Mouse (Mus musculus) heart, embryonic 13.5 days (tissue): ENCODE data around the gene Dnajc17. TPM values are rescaled to one million over a fixed set of nuclear protein-coding genes. Genes with fewer than 3 reads are reported as not detected.

Experiments
- ATAC-seq: fragments of 200-750 bp; cut with Nextera tagmentation; 2 replicates; pipeline ENCODE4 v1.8.0; 2017; ENCODE audit warnings: moderate TSS enrichment; ENCODE audit not compliant: insufficient number of reproducible peaks, low FRiP score, low TSS enrichment; ENCODE audit errors: extremely low read depth
- H3K27ac ChIP-seq: fragments of 300-500 bp; sonication (generic); replicated peaks from 2 replicates; pipeline ENCODE4 v1.5.1; 2015; ENCODE audit warnings: moderate library complexity, mild to moderate bottlenecking, inconsistent platforms
- H3K27me3 ChIP-seq: fragments of 300-500 bp; sonication (generic); replicated peaks from 2 replicates; pipeline ENCODE4 v1.6.1; 2015; ENCODE audit warnings: mild to moderate bottlenecking, inconsistent platforms
- H3K36me3 ChIP-seq: fragments of 300-500 bp; sonication (generic); 2 replicates; pipeline ENCODE4 v1.6.1; 2015; ENCODE audit warnings: mild to moderate bottlenecking, inconsistent platforms
- H3K4me1 ChIP-seq: fragments of 300-500 bp; sonication (generic); 2 replicates; pipeline ENCODE4 v1.6.1; 2015; ENCODE audit warnings: inconsistent platforms
- H3K4me2 ChIP-seq: fragments of 300-500 bp; sonication (generic); 2 replicates; pipeline ENCODE4 v1.6.1; 2015; ENCODE audit warnings: inconsistent platforms, mild to moderate bottlenecking, moderate library complexity
- H3K4me3 ChIP-seq: fragments of 300-500 bp; sonication (generic); 2 replicates; pipeline ENCODE4 v1.5.1; 2015; ENCODE audit warnings: moderate library complexity, mild to moderate bottlenecking, inconsistent platforms
- H3K9ac ChIP-seq: fragments of 300-500 bp; sonication (generic); 2 replicates; pipeline ENCODE4 v1.6.1; 2015; ENCODE audit warnings: inconsistent platforms, mild to moderate bottlenecking, moderate library complexity
- H3K9me3 ChIP-seq: fragments of 300-500 bp; sonication (generic); 2 replicates; pipeline ENCODE4 v1.6.1; 2016; ENCODE audit warnings: inconsistent platforms
- WGBS: fragments of 180-500 bp; shearing (Covaris S2); methylation state at CpG from one replicate; pipeline ENCODE4 v1.1.7; 2015; ENCODE audit warnings: mixed read lengths; 5-methylcytosine and 5-hydroxymethylcytosine counted together
- polyA plus RNA-seq: library from polyadenylated mRNA; unstranded; fragments of >200 nt; fragmentation: Nextera tagmentation; extraction: Ambion mirVana; gene quantifications from 2 replicates; pipeline ENCODE4 v1.2.1, GENCODE M21; 2015

Dnajc17 gene
- polyA plus RNA-seq, result 11.3 and 11.9 TPM in 2 replicates

- ATAC-seq, result peak; percentile 94
- Histone ChIP-seq H3K4me3 (peak within 1 kb of the TSS; percentile 85), H3K4me1 (peaks cover 18% of the 10 kb centered on the region), H3K27me3 (no peaks in the 10 kb centered on the region), H3K9me3 (no peaks in the 10 kb centered on the region), H3K9ac (peak within 1 kb of the TSS; percentile 90), H3K36me3 (peaks cover 33% of the 10 kb centered on the region), H3K27ac (peak within 1 kb of the TSS; percentile 91), H3K4me2 (peak within 1 kb of the TSS; percentile 81)
- under 1% methylated on average over 51 of the region's 51 CpGs for WGBS
Observed at GRCm38 (mm10) chr2:119208344-119209175, at the start of gene Dnajc17, which contains the start of gene Zfyve19. Gene Dnajc17, minus strand, starts transcription at chr2:119208795. Gene Zfyve19, plus strand, starts transcription at chr2:119208617.

DNA sequence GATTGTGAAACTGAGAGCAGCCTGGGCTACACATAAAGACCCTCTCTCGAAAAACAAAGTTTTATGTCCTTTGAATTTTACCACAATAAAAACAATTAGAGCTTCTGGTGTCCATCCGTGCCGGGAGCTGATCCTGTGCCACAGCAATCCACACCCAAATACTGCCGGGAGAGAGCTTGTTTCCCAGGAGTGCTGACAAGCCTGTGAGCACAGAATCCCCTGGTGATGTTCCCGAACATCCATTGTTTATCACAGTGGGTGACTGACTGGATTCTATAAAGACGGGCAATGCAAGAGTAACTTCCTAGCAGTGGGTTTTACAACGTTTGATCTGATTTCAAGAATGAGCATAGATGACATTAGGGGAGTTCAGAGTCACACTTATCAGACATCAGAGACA is 46.4 kb upstream of the Dnajc17 start:
- Histone ChIP-seq H3K4me3 (no peak overlapping the region), H3K9me3 (no peaks in the 10 kb centered on the region), H3K4me1 (peaks cover 7% of the 10 kb centered on the region), H3K27ac (no peak overlapping the region), H3K27me3 (peaks cover 59% of the 10 kb centered on the region), H3K4me2 (no peak overlapping the region), H3K9ac (no peak overlapping the region), H3K36me3 (no peaks in the 10 kb centered on the region)
- ATAC-seq, result no peak
- 26% methylated on average over 7 of the region's 7 CpGs for WGBS

GRCm38 (mm10) chr2:119250826-119251478 is 42.4 kb upstream of the Dnajc17 start:
- 13% methylated on average over 11 of the region's 11 CpGs for WGBS
- peak overlapping the region; percentile 54; the same call in 1 of the 2 replicates for H3K9ac ChIP-seq
- H3K9me3 ChIP-seq, result no peaks in the 10 kb centered on the region
- no peak overlapping the region for H3K27ac ChIP-seq
- H3K4me1 ChIP-seq, result peaks cover 7% of the 10 kb centered on the region
- H3K4me2 ChIP-seq, result peak overlapping the region; percentile 61
- H3K27me3 ChIP-seq, result peaks cover 52% of the 10 kb centered on the region
- ATAC-seq, result no peak
- peak overlapping the region; percentile 31 for H3K4me3 ChIP-seq
- no peaks in the 10 kb centered on the region for H3K36me3 ChIP-seq

DNA sequence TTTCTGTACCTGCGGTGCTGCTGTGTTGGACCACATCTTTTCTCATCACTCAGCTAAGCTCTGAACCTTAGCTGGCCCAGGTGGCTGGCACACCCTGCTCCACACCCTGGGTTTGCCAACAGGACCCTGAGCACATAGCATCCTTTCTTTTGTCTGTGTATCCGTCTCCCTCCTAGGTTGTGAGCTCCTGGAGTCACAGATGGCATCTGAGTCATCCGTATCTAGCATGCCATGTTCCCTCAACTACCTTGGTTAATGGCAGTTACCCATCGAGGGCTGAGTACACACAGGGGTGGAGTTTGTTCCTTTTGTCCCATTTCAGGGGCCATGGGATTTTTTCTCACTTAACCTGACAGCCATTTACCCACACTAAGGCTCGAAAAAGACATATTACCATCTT is 41.8 kb upstream of the Dnajc17 start:
- Histone ChIP-seq H3K36me3 (no peaks in the 10 kb centered on the region), H3K4me2 (no peak overlapping the region), H3K27ac (no peak overlapping the region), H3K9ac (no peak overlapping the region), H3K4me3 (no peak overlapping the region), H3K4me1 (peaks cover 7% of the 10 kb centered on the region), H3K9me3 (no peaks in the 10 kb centered on the region), H3K27me3 (peaks cover 49% of the 10 kb centered on the region)
- no peak for ATAC-seq
- WGBS, result 60% methylated on average over 5 of the region's 5 CpGs

GRCm38 (mm10) chr2:119249592-119250061 is 41.0 kb upstream of the Dnajc17 start:
- 60% methylated on average over 4 of the region's 4 CpGs for WGBS
- no peak overlapping the region for H3K4me3 ChIP-seq
- H3K27me3 ChIP-seq, result peaks cover 42% of the 10 kb centered on the region
- H3K4me2 ChIP-seq, result no peak overlapping the region
- peaks cover 7% of the 10 kb centered on the region for H3K4me1 ChIP-seq
- H3K36me3 ChIP-seq, result no peaks in the 10 kb centered on the region
- H3K27ac ChIP-seq, result no peak overlapping the region
- H3K9ac ChIP-seq, result no peak overlapping the region
- ATAC-seq, result no peak
- H3K9me3 ChIP-seq, result no peaks in the 10 kb centered on the region

- no peak for ATAC-seq
- H3K4me1 ChIP-seq, result peaks cover 7% of the 10 kb centered on the region
- H3K9me3 ChIP-seq, result no peaks in the 10 kb centered on the region
- H3K4me2 ChIP-seq, result no peak overlapping the region
- no peaks in the 10 kb centered on the region for H3K36me3 ChIP-seq
- no peak overlapping the region for H3K27ac ChIP-seq
- no peak overlapping the region for H3K9ac ChIP-seq
- 78% methylated on average over 9 of the region's 9 CpGs for WGBS
- no peak overlapping the region for H3K4me3 ChIP-seq
- H3K27me3 ChIP-seq, result peaks cover 36% of the 10 kb centered on the region
Observed at GRCm38 (mm10) chr2:119247904-119248303, 39.3 kb upstream of the Dnajc17 start.

DNA sequence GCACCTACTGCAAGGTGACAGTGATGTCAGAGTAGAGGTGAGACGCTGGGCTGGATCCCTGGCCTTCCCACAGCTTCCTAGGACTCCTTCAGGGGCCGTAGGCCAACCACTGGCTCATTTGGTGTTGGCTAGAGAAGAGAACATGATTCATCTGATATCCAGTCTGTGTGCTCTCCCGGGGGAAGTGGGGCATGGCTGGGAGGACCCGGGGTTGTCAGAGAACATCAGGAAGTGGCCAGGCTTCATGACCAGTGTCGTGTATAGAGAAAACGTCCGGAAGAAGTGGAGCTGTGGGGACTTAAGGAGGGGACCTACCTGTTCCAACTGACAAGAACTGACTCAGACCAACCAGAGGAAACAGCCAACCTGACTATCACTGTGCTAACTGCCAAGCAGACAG is 36.7 kb upstream of the Dnajc17 start:
- H3K4me3 ChIP-seq, result no peak overlapping the region
- no peaks in the 10 kb centered on the region for H3K36me3 ChIP-seq
- no peak overlapping the region for H3K9ac ChIP-seq
- H3K4me1 ChIP-seq, result no peaks in the 10 kb centered on the region
- no peak overlapping the region for H3K4me2 ChIP-seq
- 67% methylated on average over 7 of the region's 7 CpGs for WGBS
- H3K27ac ChIP-seq, result no peak overlapping the region
- H3K27me3 ChIP-seq, result peaks cover 42% of the 10 kb centered on the region
- no peak for ATAC-seq
- no peaks in the 10 kb centered on the region for H3K9me3 ChIP-seq

DNA sequence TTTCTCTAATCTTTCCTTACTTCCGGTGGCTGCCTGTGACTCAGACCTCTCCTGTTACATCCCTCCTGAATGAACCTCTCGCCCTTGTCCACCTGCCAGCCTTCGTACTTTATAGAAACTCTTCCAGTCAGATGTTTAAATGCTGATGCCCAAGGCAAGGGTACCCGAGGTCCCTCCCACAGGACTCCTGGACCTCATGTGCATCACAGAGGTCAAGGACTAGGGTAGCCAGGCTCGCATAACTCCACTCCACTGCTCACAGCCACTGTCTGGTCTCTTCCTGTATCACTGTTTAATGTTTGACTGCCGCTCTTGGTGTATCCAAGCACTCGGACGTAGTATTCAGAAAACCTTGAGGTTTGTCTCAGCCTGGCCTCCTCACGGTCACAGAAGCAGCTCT is 34.0 kb upstream of the Dnajc17 start:
- Histone ChIP-seq H3K4me1 (peaks cover 5% of the 10 kb centered on the region), H3K4me3 (no peak overlapping the region), H3K27me3 (peaks cover 62% of the 10 kb centered on the region), H3K4me2 (no peak overlapping the region), H3K9me3 (no peaks in the 10 kb centered on the region), H3K27ac (no peak overlapping the region), H3K36me3 (no peaks in the 10 kb centered on the region), H3K9ac (no peak overlapping the region)
- WGBS, result 65% methylated on average over 9 of the region's 9 CpGs
- no peak for ATAC-seq

GRCm38 (mm10) chr2:119240819-119241186 is 32.2 kb upstream of the Dnajc17 start:
- 68% methylated on average over 4 of the region's 4 CpGs for WGBS
- Histone ChIP-seq H3K4me2 (no peak overlapping the region), H3K4me1 (peaks cover 13% of the 10 kb centered on the region), H3K36me3 (no peaks in the 10 kb centered on the region), H3K9ac (no peak overlapping the region), H3K27me3 (peaks cover 76% of the 10 kb centered on the region), H3K9me3 (no peaks in the 10 kb centered on the region), H3K27ac (no peak overlapping the region), H3K4me3 (no peak overlapping the region)
- no peak for ATAC-seq

DNA sequence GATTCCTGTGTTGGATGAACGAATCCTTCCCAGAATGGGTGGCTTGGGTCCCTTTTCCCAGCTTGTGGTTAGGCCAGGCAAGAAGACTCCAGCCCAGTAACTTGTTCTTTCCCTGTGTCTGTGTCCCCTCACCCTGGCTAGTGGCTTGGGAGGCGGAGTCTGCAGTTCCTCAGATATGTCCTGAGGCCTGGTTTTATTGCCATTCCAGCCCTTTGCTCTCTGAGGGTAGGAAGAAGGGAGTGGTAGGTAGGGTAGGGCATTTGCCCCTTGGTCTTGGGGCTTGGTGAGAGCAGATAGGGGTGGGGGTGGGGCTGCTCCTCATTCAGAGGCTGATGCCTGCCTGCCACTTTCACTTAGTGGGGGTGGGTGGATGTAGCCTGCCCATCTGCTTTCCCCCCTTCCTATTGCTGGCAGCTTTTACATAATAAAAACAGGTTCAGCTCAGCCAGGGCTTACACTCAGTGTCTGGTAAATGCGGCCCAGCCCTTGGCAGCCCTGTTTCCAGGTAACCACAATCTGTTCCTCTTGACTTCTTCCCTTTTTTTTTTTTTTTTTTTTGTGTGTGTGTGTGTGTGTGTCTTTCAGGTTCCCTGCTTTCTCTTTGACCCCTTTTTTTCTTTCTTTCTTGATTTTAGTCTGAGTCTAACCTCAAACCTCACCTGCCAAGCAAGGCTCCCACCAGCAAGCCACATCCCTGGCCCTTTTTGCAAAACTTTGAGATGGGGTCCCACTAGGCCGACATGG is 31.7 kb upstream of the Dnajc17 start:
- peaks cover 80% of the 10 kb centered on the region for H3K27me3 ChIP-seq
- peaks cover 13% of the 10 kb centered on the region for H3K4me1 ChIP-seq
- 63% methylated on average over 4 of the region's 4 CpGs for WGBS
- H3K9me3 ChIP-seq, result no peaks in the 10 kb centered on the region
- H3K4me2 ChIP-seq, result no peak overlapping the region
- H3K4me3 ChIP-seq, result no peak overlapping the region
- no peaks in the 10 kb centered on the region for H3K36me3 ChIP-seq
- no peak for ATAC-seq
- H3K9ac ChIP-seq, result no peak overlapping the region
- no peak overlapping the region for H3K27ac ChIP-seq

- Histone ChIP-seq H3K9ac (no peak overlapping the region), H3K4me2 (no peak overlapping the region), H3K36me3 (no peaks in the 10 kb centered on the region), H3K9me3 (no peaks in the 10 kb centered on the region), H3K27me3 (peaks cover 92% of the 10 kb centered on the region), H3K4me1 (peaks cover 13% of the 10 kb centered on the region), H3K27ac (no peak overlapping the region), H3K4me3 (no peak overlapping the region)
- no peak for ATAC-seq
- WGBS, result 67% methylated on average over 2 of the region's 2 CpGs
Observed at GRCm38 (mm10) chr2:119238671-119239070, 30.1 kb upstream of the Dnajc17 start.
